Mouse (Mus musculus): ENCODE data around the gene Twf2. TPM values are rescaled to one million over a fixed set of nuclear protein-coding genes. Genes with fewer than 3 reads are reported as not detected.
A peak's percentile ranks its signal among the peaks of the same experiment; 100 is the strongest.

The Twf2 gene
- polyA plus RNA-seq, 1 experiment from 2014 or later = 49.5 TPM

DNA sequence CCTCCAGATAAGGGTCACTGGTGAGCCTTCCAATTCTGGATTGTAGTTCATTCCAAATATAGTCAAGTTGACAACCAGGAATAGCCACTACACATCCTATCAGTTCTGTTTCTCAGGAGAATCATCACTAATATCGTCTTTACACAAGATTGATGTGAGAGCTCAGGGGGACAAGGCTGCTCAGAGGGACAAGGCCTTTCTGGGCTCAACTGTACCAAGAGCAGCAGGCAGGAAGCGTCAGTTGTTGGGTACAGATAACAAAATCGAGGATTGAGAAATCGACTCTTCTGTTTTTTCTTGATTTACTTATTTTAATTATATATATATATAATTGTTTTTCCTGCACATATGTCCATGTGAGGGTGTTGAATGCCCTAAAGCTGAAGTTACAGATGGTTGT lies 55.5 kb downstream of the Twf2 start:
- Histone ChIP-seq H3K4me3 (ENCODE audit: low read depth, low read length) (no peak overlapping the region), H3K27ac (ENCODE audit: low read length) (no peak overlapping the region), H3K36me3 (ENCODE audit: control insufficient read depth, insufficient read depth, low read length) (no peaks in the 10 kb centered on the region), H3K4me1 (ENCODE audit: control insufficient read depth, insufficient read depth, low read length) (no peaks in the 10 kb centered on the region), H3K4me2 (ENCODE audit: low read length) (no peak overlapping the region), H3K27me3 (ENCODE audit: control insufficient read depth, insufficient read depth, low read depth, low read length) (no peaks in the 10 kb centered on the region), H3K9me3 (replicated peaks; ENCODE audit: control insufficient read depth, low read length, poor library complexity, severe bottlenecking) (no peaks in the 10 kb centered on the region), H3K9ac (ENCODE audit: low read depth, low read length) (no peak overlapping the region)
- ATAC-seq = no peak
- WGBS = 91% methylated on average over 4 of the region's 4 CpGs

DNA sequence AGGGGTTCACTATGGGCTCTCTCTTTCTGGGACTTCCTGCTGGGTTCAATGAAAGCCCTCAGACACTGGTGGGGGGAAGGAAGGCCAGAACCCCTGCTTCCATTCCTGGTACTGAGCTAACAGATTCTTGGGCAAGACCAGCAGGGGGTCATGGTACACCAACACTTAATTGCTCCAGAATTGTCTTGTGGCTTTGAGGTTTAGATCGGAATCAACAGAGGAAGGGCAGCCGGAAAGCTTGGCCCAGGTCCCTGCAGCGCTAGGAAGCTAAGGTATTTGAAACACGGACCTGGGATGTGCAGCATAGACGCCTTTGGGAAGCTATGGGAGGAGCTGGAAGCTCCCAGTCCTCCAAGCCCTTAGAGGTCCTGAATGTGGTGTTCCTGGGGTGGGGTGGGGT lies 56.1 kb downstream of the Twf2 start:
- Histone ChIP-seq H3K27ac (ENCODE audit: low read length) (no peak overlapping the region), H3K36me3 (ENCODE audit: control insufficient read depth, insufficient read depth, low read length) (no peaks in the 10 kb centered on the region), H3K4me2 (ENCODE audit: low read length) (no peak overlapping the region), H3K4me3 (ENCODE audit: low read depth, low read length) (no peak overlapping the region), H3K27me3 (ENCODE audit: control insufficient read depth, insufficient read depth, low read depth, low read length) (no peaks in the 10 kb centered on the region), H3K9me3 (replicated peaks; ENCODE audit: control insufficient read depth, low read length, poor library complexity, severe bottlenecking) (no peaks in the 10 kb centered on the region), H3K4me1 (ENCODE audit: control insufficient read depth, insufficient read depth, low read length) (no peaks in the 10 kb centered on the region), H3K9ac (ENCODE audit: low read depth, low read length) (no peak overlapping the region)
- ATAC-seq = no peak
- WGBS = 74% methylated on average over 5 of the region's 5 CpGs

DNA sequence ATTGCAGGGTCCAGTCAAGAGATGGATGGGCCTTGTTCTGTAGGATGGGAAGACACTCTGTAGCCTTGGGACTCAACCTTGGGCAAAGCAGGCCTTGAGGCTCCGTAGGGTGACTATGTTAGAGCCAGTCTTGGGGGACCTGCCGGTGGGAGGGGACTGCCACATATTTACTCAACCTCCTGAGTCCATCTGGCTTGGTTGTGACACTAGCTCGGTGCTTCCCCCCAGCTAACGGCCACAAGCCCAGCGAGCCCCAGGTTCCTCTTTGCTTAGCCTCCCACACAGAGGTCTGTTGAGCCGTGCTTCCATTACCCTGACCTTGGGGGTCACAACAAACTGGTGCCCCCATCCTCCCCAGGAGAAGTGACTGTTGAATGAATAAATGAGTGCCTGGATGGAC lies 58.1 kb downstream of the Twf2 start:
- H3K36me3 ChIP-seq (ENCODE audit: control insufficient read depth, insufficient read depth, low read length) = no peaks in the 10 kb centered on the region
- H3K27me3 ChIP-seq (ENCODE audit: control insufficient read depth, insufficient read depth, low read depth, low read length) = no peaks in the 10 kb centered on the region
- H3K4me3 ChIP-seq (ENCODE audit: low read depth, low read length) = no peak overlapping the region
- no peak overlapping the region for H3K9ac ChIP-seq (ENCODE audit: low read depth, low read length)
- ATAC-seq = no peak
- 93% methylated on average over 6 of the region's 6 CpGs for WGBS
- H3K4me1 ChIP-seq (ENCODE audit: control insufficient read depth, insufficient read depth, low read length) = no peaks in the 10 kb centered on the region
- H3K4me2 ChIP-seq (ENCODE audit: low read length) = no peak overlapping the region
- no peaks in the 10 kb centered on the region for H3K9me3 ChIP-seq (replicated peaks; ENCODE audit: control insufficient read depth, low read length, poor library complexity, severe bottlenecking)
- no peak overlapping the region for H3K27ac ChIP-seq (ENCODE audit: low read length)

DNA sequence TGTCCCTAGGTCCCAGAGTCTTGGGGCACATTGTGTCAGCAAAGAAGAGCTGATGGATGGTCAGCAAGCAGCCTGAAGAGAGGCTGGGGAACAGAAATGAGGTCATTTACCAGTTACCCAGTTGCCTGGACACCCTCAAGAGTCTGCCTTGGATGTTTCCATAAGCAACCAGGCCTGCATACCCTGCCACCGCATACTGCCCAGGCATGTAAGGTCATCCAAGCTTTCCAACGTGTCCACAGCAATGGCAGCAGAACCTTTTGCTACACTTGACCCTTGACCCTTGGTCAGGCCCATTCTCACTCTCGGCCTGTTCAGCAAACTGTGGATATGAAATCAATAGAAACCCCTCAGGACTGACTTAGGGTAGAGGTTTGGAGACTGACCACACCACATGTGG lies 58.6 kb downstream of the Twf2 start:
- no peak overlapping the region for H3K4me3 ChIP-seq (ENCODE audit: low read depth, low read length)
- H3K9me3 ChIP-seq (replicated peaks; ENCODE audit: control insufficient read depth, low read length, poor library complexity, severe bottlenecking) = no peaks in the 10 kb centered on the region
- 84% methylated on average over 3 of the region's 3 CpGs for WGBS
- no peak overlapping the region for H3K27ac ChIP-seq (ENCODE audit: low read length)
- ATAC-seq = no peak
- H3K9ac ChIP-seq (ENCODE audit: low read depth, low read length) = no peak overlapping the region
- H3K36me3 ChIP-seq (ENCODE audit: control insufficient read depth, insufficient read depth, low read length) = no peaks in the 10 kb centered on the region
- no peaks in the 10 kb centered on the region for H3K4me1 ChIP-seq (ENCODE audit: control insufficient read depth, insufficient read depth, low read length)
- no peaks in the 10 kb centered on the region for H3K27me3 ChIP-seq (ENCODE audit: control insufficient read depth, insufficient read depth, low read depth, low read length)
- H3K4me2 ChIP-seq (ENCODE audit: low read length) = no peak overlapping the region

DNA sequence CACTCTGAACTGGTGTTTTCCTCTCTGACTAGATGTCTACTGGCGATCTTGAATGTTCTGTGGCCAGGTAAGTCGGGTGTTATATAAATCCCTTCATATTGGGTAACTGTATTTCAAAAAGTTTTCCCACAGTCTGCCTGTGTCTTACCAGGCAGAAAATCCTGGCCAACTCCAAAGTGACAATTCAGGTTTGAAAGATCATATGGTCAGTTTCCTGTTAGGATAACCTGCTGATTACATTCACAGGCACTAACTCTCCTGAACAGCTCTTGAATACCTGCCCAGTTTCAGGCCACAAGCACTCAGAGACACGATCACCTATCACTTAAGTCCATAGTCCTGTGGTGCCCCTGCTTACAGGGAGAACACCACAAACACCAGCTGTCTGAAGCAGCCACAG lies 59.2 kb downstream of the Twf2 start:
- Histone ChIP-seq H3K9ac (ENCODE audit: low read depth, low read length) (no peak overlapping the region), H3K4me1 (ENCODE audit: control insufficient read depth, insufficient read depth, low read length) (no peaks in the 10 kb centered on the region), H3K4me3 (ENCODE audit: low read depth, low read length) (no peak overlapping the region), H3K27me3 (ENCODE audit: control insufficient read depth, insufficient read depth, low read depth, low read length) (no peaks in the 10 kb centered on the region), H3K36me3 (ENCODE audit: control insufficient read depth, insufficient read depth, low read length) (no peaks in the 10 kb centered on the region), H3K9me3 (replicated peaks; ENCODE audit: control insufficient read depth, low read length, poor library complexity, severe bottlenecking) (no peaks in the 10 kb centered on the region), H3K27ac (ENCODE audit: low read length) (no peak overlapping the region), H3K4me2 (ENCODE audit: low read length) (no peak overlapping the region)
- 77% methylated on average over 3 of the region's 3 CpGs for WGBS
- no peak for ATAC-seq

DNA sequence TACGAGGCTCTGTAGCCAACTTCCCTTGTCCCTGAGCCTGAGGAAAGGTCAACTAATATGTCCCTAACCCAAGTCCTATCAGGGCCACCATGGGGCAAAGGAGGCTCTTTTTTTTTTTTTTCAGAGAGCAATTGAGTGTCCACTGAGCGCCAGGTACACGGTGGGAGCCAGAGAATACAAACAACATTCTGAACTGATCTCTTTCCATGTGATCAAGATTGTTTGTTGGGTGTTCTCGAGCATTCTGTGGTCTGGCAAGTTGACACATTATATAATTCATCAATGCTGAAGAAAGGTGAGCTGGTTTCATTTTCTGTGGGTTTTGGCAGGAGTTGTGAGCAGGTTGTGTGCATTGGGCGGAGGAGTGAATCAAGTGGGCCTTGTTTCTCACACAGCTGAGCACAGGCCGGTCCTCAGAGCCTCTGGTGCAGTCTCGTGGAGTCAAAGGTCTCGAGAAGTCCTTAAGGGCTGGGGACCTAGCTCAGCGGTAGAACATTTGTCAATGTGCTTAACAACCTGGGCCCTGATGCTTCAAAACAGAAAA lies 60.5 kb downstream of the Twf2 start:
- H3K9ac ChIP-seq (ENCODE audit: low read depth, low read length) = no peak overlapping the region
- WGBS = 82% methylated on average over 9 of the region's 9 CpGs

More for the DNA sequence above, 60.5 kb downstream of the Twf2 start:
- no peaks in the 10 kb centered on the region for H3K4me1 ChIP-seq (ENCODE audit: control insufficient read depth, insufficient read depth, low read length)
- H3K4me2 ChIP-seq (ENCODE audit: low read length) = no peak overlapping the region
- H3K4me3 ChIP-seq (ENCODE audit: low read depth, low read length) = no peak overlapping the region
- no peak overlapping the region for H3K27ac ChIP-seq (ENCODE audit: low read length)
- no peaks in the 10 kb centered on the region for H3K27me3 ChIP-seq (ENCODE audit: control insufficient read depth, insufficient read depth, low read depth, low read length)
- H3K36me3 ChIP-seq (ENCODE audit: control insufficient read depth, insufficient read depth, low read length) = no peaks in the 10 kb centered on the region
- ATAC-seq = no peak
- no peaks in the 10 kb centered on the region for H3K9me3 ChIP-seq (replicated peaks; ENCODE audit: control insufficient read depth, low read length, poor library complexity, severe bottlenecking)

MicroRNAs within 50 kb of the gene (microRNA counts, 519-probe panel; counts per million panel counts)
- 3,988 counts per million, percentile 98 among the panel's probes with 10 or more counts for microRNA mmu-let-7g

Small RNAs within 50 kb of the gene (microRNA-seq; reads per million reads assigned to microRNA genes)
- gene Mir135a-1 (446 reads per million, percentile 71 among the genes with 10 or more reads in this experiment), gene Mirlet7g (71,863 reads per million, percentile 100 among the genes with 10 or more reads in this experiment)

Other genes with a start within 250 kb of the Twf2 start
- gene Col6a5, start 242.5 kb upstream of the Twf2 start, polyA plus RNA-seq (2015; fragmentation: Nextera tagmentation; extraction: Ambion mirVana) = 0.29 and 0.82 TPM in 2 replicates
- gene Col6a4, start 106.3 kb upstream of the Twf2 start, polyA plus RNA-seq (2015; fragmentation: Nextera tagmentation; extraction: Ambion mirVana) = 1.8 and 2.2 TPM in 2 replicates
- 3.5 and 3.9 TPM in 2 replicates for gene Glyctk, start 45.0 kb upstream of the Twf2 start, polyA plus RNA-seq (2015; fragmentation: Nextera tagmentation; extraction: Ambion mirVana)
- gene Wdr82, start 32.2 kb upstream of the Twf2 start, polyA plus RNA-seq (2015; fragmentation: Nextera tagmentation; extraction: Ambion mirVana) = 35.5 and 35.9 TPM in 2 replicates
- gene Ppm1m, start 3.4 kb upstream of the Twf2 start, polyA plus RNA-seq (2015; fragmentation: Nextera tagmentation; extraction: Ambion mirVana) = 16.6 and 16.7 TPM in 2 replicates
- gene Tlr9, start 19.5 kb downstream of the Twf2 start, polyA plus RNA-seq (2015; fragmentation: Nextera tagmentation; extraction: Ambion mirVana) = not detected in 2 replicates
- gene Alas1, start 45.5 kb downstream of the Twf2 start, polyA plus RNA-seq (2015; fragmentation: Nextera tagmentation; extraction: Ambion mirVana) = 108 and 112 TPM in 2 replicates
- gene Poc1a, start 78.0 kb downstream of the Twf2 start, polyA plus RNA-seq (2015; fragmentation: Nextera tagmentation; extraction: Ambion mirVana) = 8.0 and 9.0 TPM in 2 replicates
- gene Dusp7, start 165.5 kb downstream of the Twf2 start, polyA plus RNA-seq (2015; fragmentation: Nextera tagmentation; extraction: Ambion mirVana) = 12.3 and 13.2 TPM in 2 replicates
- gene Rpl29, start 226.3 kb downstream of the Twf2 start, polyA plus RNA-seq (2015; fragmentation: Nextera tagmentation; extraction: Ambion mirVana) = 551 and 555 TPM in 2 replicates
- 19.8 and 21.6 TPM in 2 replicates for gene Acy1, start 235.2 kb downstream of the Twf2 start, polyA plus RNA-seq (2015; fragmentation: Nextera tagmentation; extraction: Ambion mirVana)
- 8.8 and 10.6 TPM in 2 replicates for gene Abhd14b, start 244.4 kb downstream of the Twf2 start, polyA plus RNA-seq (2015; fragmentation: Nextera tagmentation; extraction: Ambion mirVana)
- 71.9 and 82.0 TPM in 2 replicates for gene Abhd14a, start 244.6 kb downstream of the Twf2 start, polyA plus RNA-seq (2015; fragmentation: Nextera tagmentation; extraction: Ambion mirVana)